Mouse (Mus musculus) brain, embryonic 14.5 days (tissue): ENCODE data around the gene Il7r.

Experiments
- CTCF ChIP-seq: fragments of 200-500 bp; IDR thresholded peaks from 2 replicates; pipeline ENCODE4 v1.5.1; 2012; ENCODE audit warnings: inconsistent platforms, mild to moderate bottlenecking, moderate library complexity, borderline replicate concordance; ENCODE audit not compliant: insufficient read depth, insufficient read length; ENCODE audit errors: extremely low read depth
- POLR2A ChIP-seq: fragments of 200-500 bp; IDR thresholded peaks from 2 replicates; pipeline ENCODE4 v1.6.1; 2012; ENCODE audit warnings: mild to moderate bottlenecking, inconsistent platforms, borderline replicate concordance; ENCODE audit not compliant: poor library complexity, insufficient read depth, insufficient read length, severe bottlenecking; ENCODE audit errors: extremely low read depth

DNA sequence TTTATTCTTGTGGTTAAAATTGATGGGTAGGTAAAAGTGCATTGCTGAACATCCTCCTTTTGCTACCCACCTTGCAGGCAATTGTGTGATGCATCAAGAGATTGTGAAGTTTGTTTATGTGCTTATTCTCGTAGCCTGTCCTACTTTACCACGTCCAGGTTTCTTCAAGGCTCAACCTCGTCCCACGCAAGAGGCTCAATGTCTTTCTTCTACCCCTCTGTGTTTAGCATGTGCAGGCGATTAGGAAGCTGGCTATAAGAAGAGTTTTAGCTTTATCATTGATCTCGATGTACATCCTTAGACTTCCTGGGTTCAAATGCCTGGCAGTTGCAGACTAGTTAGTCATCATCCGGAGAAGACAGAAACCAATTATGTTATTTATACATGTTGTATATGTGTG, 42.7 kb upstream of the Il7r start:
- no peak for TF ChIP-seq CTCF
- no peak for TF ChIP-seq POLR2A
